Mouse (Mus musculus): ENCODE results near the gene Cd40lg. TPM values are rescaled to one million over a fixed set of nuclear protein-coding genes. Genes with fewer than 3 reads are reported as not detected.

Cd40lg gene
- polyA plus RNA-seq (2015; fragmentation: Nextera tagmentation; extraction: Ambion mirVana) = not detected in 2 replicates

GRCm38 (mm10) chrX:57211876-57212275, at the start of gene Cd40lg:
Gene Cd40lg, plus strand, starts transcription at chrX:57212143.
- no peak for ATAC-seq (replicated peaks; ENCODE audit: low FRiP score)
- Histone ChIP-seq H3K27ac (no peak within 1 kb of the TSS), H3K9ac (no peak within 1 kb of the TSS), H3K36me3 (no peaks in the 10 kb centered on the region), H3K4me1 (no peaks in the 10 kb centered on the region), H3K9me3 (replicated peaks) (no peaks in the 10 kb centered on the region), H3K27me3 (no peaks in the 10 kb centered on the region; the same call in 1 of the 2 replicates), H3K4me2 (no peak within 1 kb of the TSS), H3K4me3 (replicated peaks) (no peak within 1 kb of the TSS)
- WGBS = 93% methylated on average over 9 of the region's 9 CpGs

- Histone ChIP-seq H3K27me3 (no peaks in the 10 kb centered on the region), H3K9me3 (replicated peaks) (no peaks in the 10 kb centered on the region), H3K9ac (no peak overlapping the region), H3K4me2 (no peak overlapping the region), H3K36me3 (no peaks in the 10 kb centered on the region), H3K27ac (no peak overlapping the region), H3K4me1 (no peaks in the 10 kb centered on the region), H3K4me3 (replicated peaks) (no peak overlapping the region)
- ATAC-seq (replicated peaks; ENCODE audit: low FRiP score) = no peak
- WGBS = 61% methylated on average over 1 of the region's 1 CpGs
These were observed 45.4 kb upstream of the Cd40lg start for GRCm38 (mm10) chrX:57166549-57166948.

- Histone ChIP-seq H3K4me3 (replicated peaks) (no peak overlapping the region), H3K4me1 (no peaks in the 10 kb centered on the region), H3K9ac (no peak overlapping the region), H3K9me3 (replicated peaks) (no peaks in the 10 kb centered on the region), H3K36me3 (no peaks in the 10 kb centered on the region), H3K27ac (no peak overlapping the region), H3K4me2 (no peak overlapping the region), H3K27me3 (no peaks in the 10 kb centered on the region)
- ATAC-seq (replicated peaks; ENCODE audit: low FRiP score) = no peak
These were observed 40.7 kb upstream of the Cd40lg start for GRCm38 (mm10) chrX:57171269-57171668.

GRCm38 (mm10) chrX:57177225-57177779, 34.6 kb upstream of the Cd40lg start:
- no peaks in the 10 kb centered on the region for H3K27me3 ChIP-seq
- H3K4me1 ChIP-seq = no peaks in the 10 kb centered on the region
- H3K27ac ChIP-seq = no peak overlapping the region
- H3K9ac ChIP-seq = no peak overlapping the region
- H3K4me3 ChIP-seq (replicated peaks) = no peak overlapping the region
- H3K4me2 ChIP-seq = no peak overlapping the region
- no peaks in the 10 kb centered on the region for H3K36me3 ChIP-seq
- 94% methylated on average over 13 of the region's 13 CpGs for WGBS
- H3K9me3 ChIP-seq (replicated peaks) = no peaks in the 10 kb centered on the region
- ATAC-seq (replicated peaks; ENCODE audit: low FRiP score) = no peak

GRCm38 (mm10) chrX:57182470-57182869, 29.5 kb upstream of the Cd40lg start:
- no peaks in the 10 kb centered on the region for H3K9me3 ChIP-seq (replicated peaks)
- no peak overlapping the region for H3K4me2 ChIP-seq
- H3K4me1 ChIP-seq = no peaks in the 10 kb centered on the region
- H3K9ac ChIP-seq = no peak overlapping the region
- H3K4me3 ChIP-seq (replicated peaks) = no peak overlapping the region
- ATAC-seq (replicated peaks; ENCODE audit: low FRiP score) = no peak
- H3K27me3 ChIP-seq = no peaks in the 10 kb centered on the region
- WGBS = 91% methylated on average over 2 of the region's 2 CpGs
- no peaks in the 10 kb centered on the region for H3K36me3 ChIP-seq
- no peak overlapping the region for H3K27ac ChIP-seq

- Histone ChIP-seq H3K9ac (no peak overlapping the region), H3K4me2 (no peak overlapping the region), H3K36me3 (no peaks in the 10 kb centered on the region), H3K9me3 (replicated peaks) (no peaks in the 10 kb centered on the region), H3K4me1 (no peaks in the 10 kb centered on the region), H3K4me3 (replicated peaks) (no peak overlapping the region), H3K27ac (no peak overlapping the region), H3K27me3 (no peaks in the 10 kb centered on the region)
- no peak for ATAC-seq (replicated peaks; ENCODE audit: low FRiP score)
- 92% methylated on average over 3 of the region's 3 CpGs for WGBS
These were observed 28.6 kb upstream of the Cd40lg start for GRCm38 (mm10) chrX:57183359-57183758.

GRCm38 (mm10) chrX:57187301-57187700, 24.6 kb upstream of the Cd40lg start:
- Histone ChIP-seq H3K27me3 (no peaks in the 10 kb centered on the region), H3K27ac (no peak overlapping the region), H3K36me3 (no peaks in the 10 kb centered on the region), H3K9ac (no peak overlapping the region), H3K4me1 (no peaks in the 10 kb centered on the region), H3K4me2 (no peak overlapping the region), H3K4me3 (replicated peaks) (no peak overlapping the region), H3K9me3 (replicated peaks) (no peaks in the 10 kb centered on the region)
- WGBS = 79% methylated on average over 8 of the region's 8 CpGs
- no peak for ATAC-seq (replicated peaks; ENCODE audit: low FRiP score)

- Histone ChIP-seq H3K9ac (no peak overlapping the region), H3K9me3 (replicated peaks) (no peaks in the 10 kb centered on the region), H3K36me3 (no peaks in the 10 kb centered on the region), H3K27me3 (no peaks in the 10 kb centered on the region), H3K4me3 (replicated peaks) (no peak overlapping the region), H3K27ac (no peak overlapping the region), H3K4me1 (no peaks in the 10 kb centered on the region), H3K4me2 (no peak overlapping the region)
- WGBS = 78% methylated on average over 5 of the region's 5 CpGs
- no peak for ATAC-seq (replicated peaks; ENCODE audit: low FRiP score)
These were observed 22.6 kb upstream of the Cd40lg start for GRCm38 (mm10) chrX:57189335-57189734.

GRCm38 (mm10) chrX:57196319-57196718, 15.6 kb upstream of the Cd40lg start:
- WGBS = 78% methylated on average over 9 of the region's 9 CpGs
- Histone ChIP-seq H3K9me3 (replicated peaks) (no peaks in the 10 kb centered on the region), H3K27ac (no peak overlapping the region), H3K9ac (no peak overlapping the region), H3K36me3 (no peaks in the 10 kb centered on the region), H3K27me3 (peaks cover 2% of the 10 kb centered on the region; the same call in 1 of the 2 replicates), H3K4me3 (replicated peaks) (no peak overlapping the region), H3K4me2 (no peak overlapping the region), H3K4me1 (no peaks in the 10 kb centered on the region)
- ATAC-seq (replicated peaks; ENCODE audit: low FRiP score) = no peak

- peaks cover 2% of the 10 kb centered on the region; the same call in 1 of the 2 replicates for H3K27me3 ChIP-seq
- H3K4me2 ChIP-seq = no peak overlapping the region
- H3K9ac ChIP-seq = no peak overlapping the region
- ATAC-seq (replicated peaks; ENCODE audit: low FRiP score) = no peak
- WGBS = 25% methylated on average over 2 of the region's 2 CpGs
- no peaks in the 10 kb centered on the region for H3K9me3 ChIP-seq (replicated peaks)
- no peaks in the 10 kb centered on the region for H3K36me3 ChIP-seq
- H3K27ac ChIP-seq = no peak overlapping the region
- no peak overlapping the region for H3K4me3 ChIP-seq (replicated peaks)
- no peaks in the 10 kb centered on the region for H3K4me1 ChIP-seq
These were observed 13.9 kb upstream of the Cd40lg start for GRCm38 (mm10) chrX:57198036-57198435.

- H3K4me3 ChIP-seq (replicated peaks) = no peak overlapping the region
- H3K36me3 ChIP-seq = no peaks in the 10 kb centered on the region
- WGBS = 71% methylated on average over 2 of the region's 2 CpGs
- H3K4me2 ChIP-seq = no peak overlapping the region
- no peaks in the 10 kb centered on the region for H3K4me1 ChIP-seq
- H3K9me3 ChIP-seq (replicated peaks) = no peaks in the 10 kb centered on the region
- ATAC-seq (replicated peaks; ENCODE audit: low FRiP score) = no peak
- H3K9ac ChIP-seq = no peak overlapping the region
- peaks cover 2% of the 10 kb centered on the region; the same call in 1 of the 2 replicates for H3K27me3 ChIP-seq
- no peak overlapping the region for H3K27ac ChIP-seq
These were observed 11.5 kb upstream of the Cd40lg start for GRCm38 (mm10) chrX:57200397-57200796.

- no peaks in the 10 kb centered on the region; the same call in 1 of the 2 replicates for H3K27me3 ChIP-seq
- no peak for ATAC-seq (replicated peaks; ENCODE audit: low FRiP score)
- 72% methylated on average over 1 of the region's 1 CpGs for WGBS
- H3K4me2 ChIP-seq = no peak overlapping the region
- H3K9me3 ChIP-seq (replicated peaks) = no peaks in the 10 kb centered on the region
- no peaks in the 10 kb centered on the region for H3K36me3 ChIP-seq
- H3K4me3 ChIP-seq (replicated peaks) = no peak overlapping the region
- no peak overlapping the region for H3K9ac ChIP-seq
- no peaks in the 10 kb centered on the region for H3K4me1 ChIP-seq
- H3K27ac ChIP-seq = no peak overlapping the region
These were observed 1.4 kb upstream of the Cd40lg start for GRCm38 (mm10) chrX:57210591-57210990.

GRCm38 (mm10) chrX:57212862-57213261, 919 bp downstream of the Cd40lg start:
- Histone ChIP-seq H3K9me3 (replicated peaks) (no peaks in the 10 kb centered on the region), H3K9ac (no peak overlapping the region), H3K27ac (no peak overlapping the region), H3K4me1 (no peaks in the 10 kb centered on the region), H3K27me3 (no peaks in the 10 kb centered on the region; the same call in 1 of the 2 replicates), H3K4me3 (replicated peaks) (no peak overlapping the region), H3K4me2 (no peak overlapping the region), H3K36me3 (no peaks in the 10 kb centered on the region)
- ATAC-seq (replicated peaks; ENCODE audit: low FRiP score) = no peak
- WGBS = 90% methylated on average over 3 of the region's 3 CpGs
